Mouse (Mus musculus): ENCODE measurements around the gene Zswim3. TPM values are rescaled to one million over a fixed set of nuclear protein-coding genes. Genes with fewer than 3 reads are reported as not detected.
"Not testable (repeated sequence)": the region's sequence is repeated elsewhere in the genome, so short reads cannot be mapped to it uniquely, and the experiment has no call there.

The Zswim3 gene
- polyA plus RNA-seq, 1 experiment from 2014 or later, result 7.0 TPM

DNA sequence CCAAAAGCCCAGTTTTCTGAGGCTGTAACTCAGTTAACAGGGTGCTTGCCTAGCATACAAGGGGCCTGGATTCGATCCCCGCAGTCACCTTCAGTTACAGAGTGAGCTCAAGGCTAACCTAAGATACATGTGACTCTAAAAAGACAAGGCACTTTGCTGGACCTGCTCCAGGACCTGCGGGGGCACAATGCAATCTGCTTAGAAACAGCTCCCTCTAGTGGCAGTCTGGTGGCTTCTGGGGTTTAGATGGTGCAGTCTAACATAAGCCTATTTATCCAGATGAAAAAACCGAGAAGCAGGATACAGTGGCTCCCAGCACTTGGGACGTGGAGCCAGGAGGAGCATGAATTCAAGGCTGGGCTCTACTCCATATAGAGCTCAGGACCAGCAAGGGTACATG lies 10.6 kb upstream of the Zswim3 start:
- Histone ChIP-seq H3K36me3 (peaks cover 74% of the 10 kb centered on the region), H3K27ac (no peak overlapping the region), H3K27me3 (no peaks in the 10 kb centered on the region), H3K9me3 (no peaks in the 10 kb centered on the region), H3K4me2 (no peak overlapping the region), H3K4me1 (no peaks in the 10 kb centered on the region), H3K4me3 (no peak overlapping the region), H3K9ac (no peak overlapping the region)
- ATAC-seq (ENCODE audit: insufficient number of reproducible peaks, insufficient read depth, low FRiP score, low TSS enrichment, low read depth), result no peak
- WGBS, result 35% methylated on average over 5 of the region's 5 CpGs

DNA sequence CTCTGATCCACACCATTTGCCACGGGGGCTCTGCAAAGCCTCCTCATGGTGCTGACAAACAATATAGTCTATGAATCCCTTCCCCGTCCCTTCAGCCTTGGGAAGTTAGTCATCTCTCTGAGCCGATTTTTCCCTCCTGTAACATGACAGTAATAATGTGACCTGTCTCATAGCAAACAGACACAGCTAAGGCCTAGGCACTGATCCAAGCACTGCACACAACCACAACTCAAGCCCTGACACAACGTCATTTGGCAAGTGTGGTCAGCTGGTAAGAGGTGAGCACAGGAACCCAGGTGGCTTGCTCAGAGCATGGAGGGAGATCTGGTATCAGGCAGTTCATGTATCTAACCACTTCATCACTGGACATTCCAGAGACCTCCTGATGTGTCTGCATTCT lies 9.0 kb upstream of the Zswim3 start:
- Histone ChIP-seq H3K4me1 (no peaks in the 10 kb centered on the region), H3K27me3 (no peaks in the 10 kb centered on the region), H3K9ac (no peak overlapping the region), H3K4me3 (no peak overlapping the region), H3K27ac (no peak overlapping the region), H3K4me2 (no peak overlapping the region), H3K36me3 (peaks cover 84% of the 10 kb centered on the region), H3K9me3 (no peaks in the 10 kb centered on the region)
- ATAC-seq (ENCODE audit: insufficient number of reproducible peaks, insufficient read depth, low FRiP score, low TSS enrichment, low read depth), result no peak
- WGBS, result 87% methylated on average over 4 of the region's 4 CpGs

- not testable (repeated sequence) for ATAC-seq (ENCODE audit: insufficient number of reproducible peaks, insufficient read depth, low FRiP score, low TSS enrichment, low read depth); H3K9me3 ChIP-seq; H3K27ac ChIP-seq; H3K9ac ChIP-seq; H3K27me3 ChIP-seq; H3K4me1 ChIP-seq; H3K4me3 ChIP-seq; H3K4me2 ChIP-seq
- peaks cover 74% of the 10 kb centered on the region for H3K36me3 ChIP-seq
- WGBS, result 81% methylated on average over 6 of the region's 6 CpGs
Measured at GRCm38 (mm10) chr2:164798554-164798953, 6.3 kb upstream of the Zswim3 start.

GRCm38 (mm10) chr2:164800252-164801004 lies 4.5 kb upstream of the Zswim3 start:
- ATAC-seq (ENCODE audit: insufficient number of reproducible peaks, insufficient read depth, low FRiP score, low TSS enrichment, low read depth), result no peak
- Histone ChIP-seq H3K9me3 (no peaks in the 10 kb centered on the region), H3K27me3 (no peaks in the 10 kb centered on the region), H3K4me3 (no peak overlapping the region), H3K27ac (no peak overlapping the region), H3K4me2 (no peak overlapping the region), H3K36me3 (peaks cover 63% of the 10 kb centered on the region), H3K4me1 (peaks cover 15% of the 10 kb centered on the region), H3K9ac (no peak overlapping the region)
- WGBS, result 90% methylated on average over 13 of the region's 13 CpGs

- H3K4me2 ChIP-seq, result peak overlapping the region; percentile 91
- ATAC-seq (ENCODE audit: insufficient number of reproducible peaks, insufficient read depth, low FRiP score, low TSS enrichment, low read depth), result no peak
- peak overlapping the region; percentile 81 for H3K9ac ChIP-seq
- no peak overlapping the region for H3K27ac ChIP-seq
- H3K27me3 ChIP-seq, result no peaks in the 10 kb centered on the region
- H3K4me3 ChIP-seq, result peak overlapping the region; percentile 87
- H3K9me3 ChIP-seq, result no peaks in the 10 kb centered on the region
- WGBS, result 86% methylated on average over 16 of the region's 16 CpGs
- H3K36me3 ChIP-seq, result peaks cover 40% of the 10 kb centered on the region
- peaks cover 25% of the 10 kb centered on the region for H3K4me1 ChIP-seq
Measured at GRCm38 (mm10) chr2:164803201-164803920, 1.5 kb upstream of the Zswim3 start.

DNA sequence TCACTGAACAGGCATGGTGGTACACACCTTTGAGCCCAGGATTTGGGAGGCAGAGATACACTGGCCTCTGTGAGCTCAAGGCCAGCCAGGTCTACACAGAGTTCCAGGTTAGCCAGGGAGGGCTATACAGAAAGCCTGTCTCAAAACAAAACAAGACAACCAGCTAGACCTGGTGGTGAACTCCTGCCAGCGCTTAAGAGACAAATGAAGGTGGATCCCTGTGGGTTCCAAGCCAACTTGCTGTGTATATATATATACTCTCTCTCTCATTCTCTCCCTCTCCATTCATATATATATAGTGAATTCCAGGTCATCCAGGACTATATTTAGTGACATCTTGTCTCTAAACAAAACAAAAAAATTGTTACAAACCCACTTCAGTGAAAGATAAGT lies 981 bp upstream of the Zswim3 start:
- peak overlapping the region; percentile 91 for H3K4me2 ChIP-seq
- peak overlapping the region; percentile 87 for H3K4me3 ChIP-seq
- ATAC-seq (ENCODE audit: insufficient number of reproducible peaks, insufficient read depth, low FRiP score, low TSS enrichment, low read depth), result no peak
- H3K9ac ChIP-seq, result peak overlapping the region; percentile 81
- peaks cover 40% of the 10 kb centered on the region for H3K36me3 ChIP-seq
- no peaks in the 10 kb centered on the region for H3K27me3 ChIP-seq
- no peaks in the 10 kb centered on the region for H3K9me3 ChIP-seq
- H3K4me1 ChIP-seq, result peaks cover 25% of the 10 kb centered on the region
- H3K27ac ChIP-seq, result peak overlapping the region; percentile 86; the same call in 1 of the 2 replicates
- WGBS, result 73% methylated on average over 1 of the region's 1 CpGs

- H3K4me1 ChIP-seq, result peaks cover 25% of the 10 kb centered on the region
- peak; percentile 57 for ATAC-seq (ENCODE audit: insufficient number of reproducible peaks, insufficient read depth, low FRiP score, low TSS enrichment, low read depth)
- H3K27me3 ChIP-seq, result no peaks in the 10 kb centered on the region
- no peaks in the 10 kb centered on the region for H3K9me3 ChIP-seq
- peak overlapping the region; percentile 87 for H3K4me3 ChIP-seq
- peaks cover 31% of the 10 kb centered on the region for H3K36me3 ChIP-seq
- H3K4me2 ChIP-seq, result peak overlapping the region; percentile 91
- H3K9ac ChIP-seq, result peak overlapping the region; percentile 83
- H3K27ac ChIP-seq, result peak overlapping the region; percentile 68; the same call in 1 of the 2 replicates
- 2% methylated on average over 21 of the region's 21 CpGs for WGBS
Measured at GRCm38 (mm10) chr2:164805332-164805718, 427 bp downstream of the Zswim3 start.

DNA sequence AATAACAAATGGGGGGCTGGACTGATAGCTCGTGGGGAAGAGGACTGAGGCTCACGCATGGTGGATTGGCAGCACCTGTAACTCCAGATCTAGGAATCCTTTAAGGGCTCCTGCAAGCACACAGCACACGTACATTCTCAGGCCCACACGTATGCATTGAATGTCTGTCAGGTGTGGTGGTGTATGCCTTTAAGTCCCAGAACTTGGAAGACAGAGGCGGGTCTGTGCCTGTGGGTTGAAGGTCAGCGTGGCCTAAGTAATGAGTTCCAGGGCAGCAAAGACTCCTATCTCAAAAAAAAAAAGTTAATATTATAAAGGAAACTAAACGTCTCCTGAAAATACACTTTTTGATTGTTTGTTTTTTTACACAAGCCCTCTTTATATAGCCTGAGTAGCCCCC lies 1.7 kb downstream of the Zswim3 start:
- no peak for ATAC-seq (ENCODE audit: insufficient number of reproducible peaks, insufficient read depth, low FRiP score, low TSS enrichment, low read depth)
- H3K9ac ChIP-seq, result no peak overlapping the region
- H3K27me3 ChIP-seq, result no peaks in the 10 kb centered on the region
- H3K36me3 ChIP-seq, result peaks cover 20% of the 10 kb centered on the region
- no peak overlapping the region for H3K4me2 ChIP-seq
- H3K4me3 ChIP-seq, result no peak overlapping the region
- H3K27ac ChIP-seq, result no peak overlapping the region
- no peaks in the 10 kb centered on the region for H3K9me3 ChIP-seq
- WGBS, result 65% methylated on average over 7 of the region's 7 CpGs
- H3K4me1 ChIP-seq, result peaks cover 25% of the 10 kb centered on the region

DNA sequence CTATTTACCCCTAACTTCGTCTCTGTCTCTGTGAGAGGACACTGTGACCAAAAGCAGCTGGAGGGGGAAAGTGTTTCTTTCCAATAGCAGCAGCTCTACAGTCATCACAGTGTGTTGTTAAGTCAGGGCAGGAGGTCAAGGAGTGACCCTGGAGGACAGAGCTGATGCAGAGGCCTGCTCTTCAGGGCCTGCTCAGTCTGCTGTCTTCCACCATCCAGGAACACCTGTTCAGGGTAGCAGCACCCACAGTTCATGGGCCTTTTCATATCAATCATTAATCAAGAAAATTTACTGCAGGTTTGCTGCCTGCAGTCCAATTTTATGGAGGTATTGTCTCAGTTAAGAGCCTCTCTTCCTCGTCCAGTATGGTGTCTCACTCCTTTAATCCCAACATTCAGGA lies 8.7 kb downstream of the Zswim3 start:
- Histone ChIP-seq H3K27ac (no peak overlapping the region), H3K27me3 (no peaks in the 10 kb centered on the region), H3K4me1 (peaks cover 11% of the 10 kb centered on the region; the same call in 1 of the 2 replicates), H3K4me2 (no peak overlapping the region), H3K4me3 (no peak overlapping the region), H3K9ac (no peak overlapping the region), H3K9me3 (no peaks in the 10 kb centered on the region), H3K36me3 (peaks cover 8% of the 10 kb centered on the region)
- ATAC-seq (ENCODE audit: insufficient number of reproducible peaks, insufficient read depth, low FRiP score, low TSS enrichment, low read depth), result no peak
- WGBS, result 61% methylated on average over 2 of the region's 2 CpGs

DNA sequence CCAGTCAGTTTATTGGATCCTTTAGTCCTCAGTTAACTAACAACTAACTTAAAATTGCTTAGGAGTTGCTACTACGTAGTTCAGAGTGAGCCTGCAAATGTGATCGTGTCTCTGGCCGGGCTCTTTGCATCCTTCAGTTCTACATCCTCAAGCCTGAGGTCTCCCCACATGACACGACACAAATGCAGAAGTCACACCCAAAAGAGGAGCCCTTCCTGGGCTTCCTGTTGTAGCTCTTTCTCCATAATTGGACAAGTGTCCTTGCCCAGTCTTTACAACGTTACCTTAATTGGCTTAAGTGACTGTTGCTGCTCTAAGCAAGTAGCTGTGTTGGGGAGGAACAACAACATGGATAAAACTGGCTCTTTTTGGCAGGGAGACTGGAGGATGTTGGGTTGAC lies 10.4 kb downstream of the Zswim3 start:
- H3K27ac ChIP-seq, result no peak overlapping the region
- H3K27me3 ChIP-seq, result no peaks in the 10 kb centered on the region
- H3K9ac ChIP-seq, result no peak overlapping the region
- peaks cover 11% of the 10 kb centered on the region; the same call in 1 of the 2 replicates for H3K4me1 ChIP-seq
- H3K36me3 ChIP-seq, result peaks cover 5% of the 10 kb centered on the region; the same call in 1 of the 2 replicates
- WGBS, result 82% methylated on average over 5 of the region's 5 CpGs
- no peaks in the 10 kb centered on the region for H3K9me3 ChIP-seq
- H3K4me2 ChIP-seq, result no peak overlapping the region
- H3K4me3 ChIP-seq, result no peak overlapping the region
- no peak for ATAC-seq (ENCODE audit: insufficient number of reproducible peaks, insufficient read depth, low FRiP score, low TSS enrichment, low read depth)

GRCm38 (mm10) chr2:164815821-164816220 lies 10.9 kb downstream of the Zswim3 start:
- no peaks in the 10 kb centered on the region for H3K27me3 ChIP-seq
- no peak overlapping the region for H3K9ac ChIP-seq
- H3K4me2 ChIP-seq, result no peak overlapping the region
- H3K9me3 ChIP-seq, result no peaks in the 10 kb centered on the region
- peaks cover 9% of the 10 kb centered on the region; the same call in 1 of the 2 replicates for H3K36me3 ChIP-seq
- no peak for ATAC-seq (ENCODE audit: insufficient number of reproducible peaks, insufficient read depth, low FRiP score, low TSS enrichment, low read depth)
- H3K4me3 ChIP-seq, result no peak overlapping the region
- 89% methylated on average over 8 of the region's 8 CpGs for WGBS
- H3K4me1 ChIP-seq, result peaks cover 11% of the 10 kb centered on the region; the same call in 1 of the 2 replicates
- H3K27ac ChIP-seq, result no peak overlapping the region

DNA sequence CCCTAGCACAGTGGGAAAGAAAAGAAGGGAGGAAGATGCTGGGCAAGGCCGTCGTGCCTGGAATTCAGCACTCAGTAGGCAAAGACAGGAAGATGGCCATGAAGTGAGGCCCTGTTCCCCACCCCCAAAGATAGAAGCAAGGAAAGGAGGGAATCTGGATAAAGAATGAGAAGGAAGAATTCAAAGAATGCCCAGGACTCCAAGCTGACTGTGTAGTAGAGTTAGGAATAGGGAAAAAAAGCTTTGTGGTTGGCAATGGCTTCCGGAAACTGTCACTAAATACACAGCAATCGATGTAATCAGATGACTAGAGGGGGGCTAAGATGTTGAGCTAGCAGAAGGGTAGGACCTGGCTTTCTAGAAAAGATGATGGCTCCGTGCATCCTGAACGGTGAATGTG lies 12.3 kb downstream of the Zswim3 start:
- WGBS, result 78% methylated on average over 6 of the region's 6 CpGs

More for the DNA sequence above, 12.3 kb downstream of the Zswim3 start:
- H3K9me3 ChIP-seq, result no peaks in the 10 kb centered on the region
- H3K27ac ChIP-seq, result peak overlapping the region; percentile 17; the same call in 1 of the 2 replicates
- no peak overlapping the region for H3K4me2 ChIP-seq
- no peak overlapping the region for H3K4me3 ChIP-seq
- ATAC-seq (ENCODE audit: insufficient number of reproducible peaks, insufficient read depth, low FRiP score, low TSS enrichment, low read depth), result no peak
- no peaks in the 10 kb centered on the region for H3K27me3 ChIP-seq
- H3K4me1 ChIP-seq, result peaks cover 12% of the 10 kb centered on the region
- H3K9ac ChIP-seq, result no peak overlapping the region
- peaks cover 19% of the 10 kb centered on the region for H3K36me3 ChIP-seq
